Mouse (Mus musculus): ENCODE measurements around the gene Cenpv.
"Not testable (repeated sequence)": the region's sequence is repeated elsewhere in the genome, so short reads cannot be mapped to it uniquely, and the experiment has no call there.

Gene Cenpv

DNA sequence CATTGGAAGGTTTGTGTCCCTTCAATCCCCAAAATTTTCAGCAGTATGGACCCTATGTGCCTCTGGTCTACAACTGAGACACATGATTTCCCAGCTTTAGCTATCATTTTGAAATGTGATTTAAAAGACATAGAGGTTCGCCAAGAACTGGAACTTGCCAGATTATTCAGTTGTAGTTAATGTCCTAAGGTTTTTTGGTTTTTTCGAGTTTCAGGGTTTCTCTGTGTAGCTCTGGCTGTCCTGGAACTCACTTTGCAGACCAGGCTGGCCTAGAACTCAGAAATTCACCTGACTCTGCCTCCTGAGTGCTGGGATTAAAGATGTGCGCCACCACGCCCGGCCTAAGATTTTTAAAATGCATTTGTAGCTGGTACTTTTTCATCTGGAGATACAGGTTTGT lies 14.6 kb upstream of the Cenpv start:
- no peak for DNase-seq (ENCODE audit: low spot score)

GRCm38 (mm10) chr11:62553186-62553585 lies 14.1 kb upstream of the Cenpv start:
- DNase-seq (ENCODE audit: low spot score): no peak

DNA sequence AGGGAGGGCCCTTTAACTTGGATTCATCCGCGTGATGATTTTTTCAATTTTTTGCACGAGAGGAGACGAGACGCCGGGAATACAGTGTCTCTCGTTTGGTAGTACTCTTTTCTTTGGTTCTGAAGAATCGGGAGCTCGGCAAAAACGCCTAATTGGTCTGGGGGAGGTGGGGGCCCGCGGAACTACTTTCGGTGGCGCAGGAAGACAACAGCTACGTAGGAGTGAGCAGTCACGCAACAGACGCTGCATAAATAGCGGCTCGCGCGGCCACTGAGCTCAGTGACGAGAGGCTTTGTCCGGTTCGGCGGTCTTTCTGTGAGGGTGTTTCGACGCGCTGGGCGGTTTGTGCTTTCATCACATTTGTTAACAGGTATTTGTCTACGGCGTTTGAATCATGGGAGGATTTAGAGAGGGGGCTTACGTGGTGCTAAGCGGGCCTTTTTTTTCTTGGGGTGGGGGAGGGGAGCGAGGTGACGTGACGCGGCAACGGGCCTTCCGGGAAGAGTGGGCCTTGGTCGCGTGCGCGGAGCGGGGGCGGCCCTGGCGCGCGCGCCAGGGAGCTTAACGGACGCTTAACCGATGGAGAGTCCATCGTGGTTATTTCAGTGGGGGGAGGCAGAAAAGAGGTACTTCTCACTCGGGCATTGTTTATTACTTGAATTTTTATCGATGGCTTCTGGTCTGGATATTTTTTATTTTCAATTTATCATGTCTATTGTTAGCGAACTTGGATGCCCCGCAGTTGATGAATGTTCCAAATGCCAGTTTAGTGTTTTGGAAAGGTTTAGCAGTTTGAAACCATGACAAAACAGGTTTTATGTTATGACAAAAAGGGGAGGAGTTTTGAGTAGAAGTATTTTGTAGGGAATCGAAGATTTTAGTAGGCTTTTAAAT lies 12.4 kb upstream of the Cenpv start:
- DNase-seq (ENCODE audit: low spot score): peak; percentile 89

DNA sequence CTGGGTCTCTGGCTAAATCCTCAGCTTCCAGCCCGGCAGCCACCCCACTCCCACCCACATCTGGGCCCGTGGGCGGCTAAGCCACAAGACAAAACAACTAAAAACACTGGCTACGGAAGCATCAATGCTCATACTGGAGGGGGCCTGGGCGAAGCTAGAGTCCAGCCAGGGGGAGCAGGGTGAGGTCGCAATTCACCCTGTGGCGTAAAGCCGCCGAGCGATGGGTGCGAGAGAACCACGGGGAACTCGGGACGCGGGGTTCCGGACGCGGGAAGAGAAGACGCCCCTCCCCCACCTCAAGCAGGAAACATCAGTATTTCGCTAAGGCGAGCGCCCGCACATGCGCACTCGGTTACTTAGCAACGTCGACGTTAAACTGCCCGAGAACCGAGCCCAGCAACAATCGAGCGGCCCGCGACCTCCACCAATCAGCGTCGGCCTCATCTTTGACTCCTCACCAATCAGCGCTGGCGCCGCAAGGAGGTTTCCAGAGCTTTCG lies 11.7 kb upstream of the Cenpv start, which contains the start of gene Ubb:
Ubb (plus strand) TSS at position 445 of the 499 bp plus-strand sequence.
- DNase-seq (ENCODE audit: low spot score): peak; percentile 94

DNA sequence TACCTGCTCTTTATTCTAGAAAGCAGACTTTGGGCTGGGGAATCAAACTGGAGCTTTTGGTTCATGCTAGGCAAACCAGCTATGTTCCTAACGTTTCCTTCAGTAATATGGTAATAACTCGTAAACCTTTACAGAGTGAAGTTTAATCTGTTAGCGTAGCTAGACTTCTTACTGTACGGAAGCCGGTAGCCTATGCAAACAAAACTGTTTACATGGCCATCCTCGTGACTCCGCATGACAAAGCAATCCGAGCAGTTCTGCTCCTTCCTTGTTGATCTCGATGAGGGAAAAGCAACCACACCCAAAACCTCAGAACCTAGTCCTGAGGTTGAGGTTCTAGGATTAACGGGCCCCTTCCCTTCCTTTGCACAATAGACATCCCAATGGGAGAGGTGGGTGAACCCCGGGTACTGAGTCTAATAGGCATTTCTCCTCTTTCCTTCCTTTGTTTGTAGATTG lies 11.2 kb upstream of the Cenpv start:
- peak; percentile 64 for DNase-seq (ENCODE audit: low spot score)

GRCm38 (mm10) chr11:62549782-62550181 lies 10.7 kb upstream of the Cenpv start:
- peak; percentile 47 for DNase-seq (ENCODE audit: low spot score)

DNA sequence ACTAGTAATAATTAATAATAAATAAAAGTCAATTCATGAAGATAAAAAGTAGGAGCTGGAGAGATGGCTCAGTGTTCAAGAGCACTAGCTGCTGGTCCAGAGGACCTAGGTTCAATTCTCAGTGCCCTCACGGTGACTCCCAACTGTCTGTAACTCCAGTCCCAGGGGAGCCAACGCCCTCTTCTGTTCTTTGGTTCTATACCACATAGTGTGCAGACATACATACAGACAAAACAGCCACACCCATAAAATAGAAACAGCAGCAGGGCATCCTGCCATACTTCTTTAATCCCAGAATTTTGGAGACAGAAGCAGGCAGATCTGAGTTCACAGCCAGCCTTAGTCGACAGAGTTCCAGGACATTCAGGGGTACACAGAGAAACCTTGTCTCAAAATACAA lies 4.9 kb upstream of the Cenpv start:
- DNase-seq (ENCODE audit: low spot score): no peak

GRCm38 (mm10) chr11:62541581-62541980 lies 2.5 kb upstream of the Cenpv start:
- DNase-seq (ENCODE audit: low spot score): no peak

DNA sequence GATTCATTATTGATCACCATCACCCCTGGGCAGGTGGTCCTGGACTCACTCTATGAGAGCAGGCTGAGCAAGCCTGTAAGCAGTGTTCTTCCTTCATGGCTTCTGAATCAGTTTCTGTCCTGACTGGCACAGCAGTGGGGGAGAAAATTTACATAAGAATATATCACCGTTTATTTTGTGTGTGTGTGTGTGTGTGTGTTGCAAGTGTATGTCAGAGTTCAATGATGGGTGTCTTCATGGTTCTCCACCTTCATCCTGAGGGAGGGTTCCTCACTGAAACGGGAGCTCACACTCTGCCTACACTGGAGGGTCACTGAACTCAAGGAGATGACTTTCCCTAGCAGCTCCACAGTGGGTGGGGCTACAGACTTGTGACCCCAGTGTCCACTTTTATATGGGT lies 1.9 kb upstream of the Cenpv start:
- DNase-seq (ENCODE audit: low spot score): no peak

DNA sequence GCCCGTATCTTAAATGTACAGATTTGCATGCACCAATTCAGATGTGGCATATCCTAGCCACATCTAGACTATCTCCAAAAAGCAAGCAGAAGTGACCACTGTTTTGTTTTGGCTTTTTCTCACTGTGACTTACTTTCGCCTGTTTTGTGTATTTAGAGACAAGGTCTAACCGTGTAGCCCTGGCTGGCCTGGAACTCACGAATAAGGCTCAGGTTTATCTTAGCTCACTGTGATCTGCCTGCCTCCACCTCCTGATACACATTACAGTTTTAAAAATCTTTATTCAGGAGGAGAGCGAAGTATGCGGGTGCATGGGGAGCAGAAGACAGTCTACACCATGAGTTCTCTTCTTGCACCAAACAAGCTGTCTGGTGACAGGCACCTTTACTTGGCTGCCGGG lies 1.1 kb upstream of the Cenpv start:
- no peak for DNase-seq (ENCODE audit: low spot score)

- peak; percentile 58 for DNase-seq (ENCODE audit: low spot score)
These were observed 556 bp downstream of the Cenpv start for GRCm38 (mm10) chr11:62538321-62539088.

- no peak for DNase-seq (ENCODE audit: low spot score)
These were observed 1.5 kb downstream of the Cenpv start for GRCm38 (mm10) chr11:62537590-62537989.

DNA sequence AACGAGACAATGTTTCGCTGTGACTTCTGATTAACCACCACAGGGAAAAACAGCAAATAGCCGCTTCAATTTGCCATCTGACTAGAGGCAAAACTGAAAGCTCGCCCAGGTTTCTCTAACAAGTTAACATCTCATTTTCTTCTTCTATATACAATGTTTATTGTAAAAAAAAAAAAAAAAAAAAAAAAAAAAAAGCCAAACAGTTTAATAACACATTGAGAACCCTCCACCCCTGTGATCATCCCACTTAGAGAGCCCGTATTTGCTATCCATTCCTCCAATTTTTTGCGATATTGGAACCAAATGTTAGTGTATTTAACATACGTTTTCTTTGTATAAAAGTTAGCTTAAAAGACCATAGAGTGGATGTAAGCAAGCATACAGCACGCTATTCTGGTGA lies 2.0 kb downstream of the Cenpv start:
- DNase-seq (ENCODE audit: low spot score): no peak

DNA sequence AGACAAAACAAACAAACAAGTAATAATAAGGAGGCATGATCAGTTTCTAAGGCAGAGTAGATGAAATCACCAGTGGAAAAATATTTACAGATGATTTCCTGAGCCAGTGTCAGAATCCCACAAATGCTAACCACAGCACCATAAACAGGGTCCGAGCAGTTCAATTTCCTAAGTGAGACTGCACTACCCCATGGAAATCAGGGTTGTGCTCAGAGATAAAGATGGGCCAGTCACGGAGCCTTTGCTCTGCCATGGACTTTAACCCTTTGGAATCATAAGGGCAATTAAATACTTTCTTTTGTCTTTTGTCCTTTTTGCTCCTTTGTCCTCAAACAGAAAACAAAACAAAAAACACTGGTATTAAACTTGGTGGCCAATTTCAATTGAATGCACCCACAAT lies 16.8 kb downstream of the Cenpv start:
- DNase-seq (ENCODE audit: low spot score): no peak

DNA sequence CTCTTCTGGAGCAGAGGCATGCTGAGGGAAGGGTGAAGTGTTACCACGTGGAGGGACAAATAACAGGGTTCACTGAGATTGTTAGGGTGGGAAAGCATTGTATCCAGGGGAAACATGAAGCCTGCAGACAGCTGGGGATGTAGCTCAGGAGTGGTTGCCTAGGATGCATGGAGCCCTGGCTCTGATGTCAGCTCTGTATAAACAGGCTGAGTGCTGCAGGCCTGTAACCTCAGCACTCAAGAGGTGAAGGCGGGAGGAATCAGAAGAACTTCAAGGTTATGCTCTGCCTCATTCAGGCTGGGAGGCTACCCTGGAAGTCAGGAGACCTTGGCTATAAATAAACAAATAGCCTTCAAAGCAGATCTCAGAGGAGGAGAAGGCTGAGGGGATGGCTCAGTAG lies 20.1 kb downstream of the Cenpv start:
- no peak for DNase-seq (ENCODE audit: low spot score)

DNA sequence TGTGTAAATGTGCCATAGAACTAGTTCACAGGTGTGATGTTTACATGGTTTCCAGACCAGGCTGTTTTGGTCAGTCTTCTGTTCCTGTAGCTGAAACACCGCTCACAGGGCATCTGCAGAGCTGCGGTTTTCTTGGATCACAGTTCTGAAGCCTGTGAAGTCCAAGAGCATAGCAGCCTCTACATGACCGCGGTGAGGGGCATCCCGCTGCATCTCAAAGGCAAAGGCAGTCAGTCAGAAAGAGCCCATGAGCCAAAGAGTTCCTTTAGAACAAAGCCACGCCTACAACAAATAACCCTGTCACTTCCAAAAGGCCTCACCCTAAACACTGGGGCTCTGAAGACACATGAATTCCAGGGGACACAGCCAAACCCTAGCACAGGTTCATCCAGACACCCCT lies 25.8 kb downstream of the Cenpv start:
- DNase-seq (ENCODE audit: low spot score): no peak

GRCm38 (mm10) chr11:62512529-62513080 lies 26.5 kb downstream of the Cenpv start:
- DNase-seq (ENCODE audit: low spot score): no peak

- DNase-seq (ENCODE audit: low spot score): no peak
These were observed 27.4 kb downstream of the Cenpv start for GRCm38 (mm10) chr11:62511444-62512202.

DNA sequence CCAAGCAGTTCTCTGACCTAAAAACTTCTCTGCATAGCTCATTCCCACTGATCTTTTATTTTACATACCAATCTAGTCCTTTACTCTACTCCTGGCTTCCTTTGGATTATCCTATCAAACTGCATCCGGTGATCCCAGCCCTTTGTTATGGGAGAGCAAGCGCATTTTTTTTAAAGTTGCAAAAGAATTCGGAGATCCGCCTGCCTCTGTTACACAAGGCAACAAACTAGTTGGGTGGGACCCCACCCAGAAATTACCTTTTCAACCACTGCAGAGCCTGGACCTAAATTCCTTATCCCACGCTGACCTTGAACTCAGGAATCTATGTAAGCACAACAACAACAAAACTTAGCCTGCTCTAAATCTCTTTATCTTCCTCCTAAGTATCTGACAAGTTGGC lies 28.1 kb downstream of the Cenpv start:
- DNase-seq (ENCODE audit: low spot score): no peak

GRCm38 (mm10) chr11:62509571-62509970 lies 29.5 kb downstream of the Cenpv start:
- DNase-seq (ENCODE audit: low spot score): no peak

DNA sequence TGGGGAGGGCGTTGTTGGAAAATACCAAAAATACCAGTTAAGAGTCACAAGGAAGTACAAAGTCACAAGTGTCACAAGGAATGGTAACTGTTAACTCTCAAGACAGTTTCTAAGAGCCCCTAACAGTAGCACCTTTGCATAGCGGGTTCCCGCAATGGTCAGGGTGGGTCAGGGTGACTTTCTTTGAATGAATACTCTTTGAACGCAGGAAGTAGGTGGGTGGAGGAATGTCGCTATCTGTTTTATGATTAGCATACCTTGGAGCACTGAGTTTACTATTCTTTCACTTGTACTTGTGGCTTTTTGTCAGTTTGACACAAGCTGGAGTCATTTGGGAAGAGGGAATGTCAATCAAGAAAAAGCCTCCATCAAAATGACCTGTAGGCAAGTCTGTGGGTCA lies 30.2 kb downstream of the Cenpv start:
- DNase-seq (ENCODE audit: low spot score): not testable (repeated sequence)

- not testable (repeated sequence) for DNase-seq (ENCODE audit: low spot score)
These were observed 30.7 kb downstream of the Cenpv start for GRCm38 (mm10) chr11:62508365-62508764.
